Mouse (Mus musculus) hindlimb bud, embryonic 11.5 days (tissue): ENCODE data around the gene Gm11563.
"Not testable (repeated sequence)": the region's sequence is repeated elsewhere in the genome, so short reads cannot be mapped to it uniquely, and the experiment has no call there.

Source experiments
- DNase-seq: peaks from one replicate; pipeline ENCODE4 v3.0.0-alpha.2; 2012; ENCODE audit warnings: low read depth, low spot score; ENCODE audit errors: extremely low spot score

The Gm11563 gene

GRCm38 (mm10) chr11:99658467-99659010, at the start of gene Gm11563:
Gm11563 (minus strand) TSS chr11:99658960.
- DNase-seq, result not testable (repeated sequence)

GRCm38 (mm10) chr11:99690463-99690862, 31.7 kb upstream of the Gm11563 start, which contains the start of gene Gm14190:
Gm14190 (minus strand) TSS chr11:99690740.
- DNase-seq, result no peak

GRCm38 (mm10) chr11:99685235-99685634, 26.5 kb upstream of the Gm11563 start:
- not testable (repeated sequence) for DNase-seq

- no peak for DNase-seq
Measured at GRCm38 (mm10) chr11:99683481-99683880, 24.7 kb upstream of the Gm11563 start.

GRCm38 (mm10) chr11:99665860-99666259, 7.1 kb upstream of the Gm11563 start, which contains the start of gene Krtap4-6:
Krtap4-6 (minus strand) TSS chr11:99665960.
- DNase-seq, result no peak

- no peak for DNase-seq
Measured at GRCm38 (mm10) chr11:99662802-99663201, 4.0 kb upstream of the Gm11563 start.

GRCm38 (mm10) chr11:99659256-99659655, 496 bp upstream of the Gm11563 start:
- DNase-seq, result no peak

GRCm38 (mm10) chr11:99657051-99657450, 1.7 kb downstream of the Gm11563 start:
- no peak for DNase-seq

GRCm38 (mm10) chr11:99650136-99650535, 8.6 kb downstream of the Gm11563 start, which contains the start of gene Gm11555:
Gm11555 (minus strand) TSS chr11:99650236.
- no peak for DNase-seq

- no peak for DNase-seq
Measured at GRCm38 (mm10) chr11:99646444-99646843, 12.3 kb downstream of the Gm11563 start.

GRCm38 (mm10) chr11:99644351-99644750, 14.4 kb downstream of the Gm11563 start:
- no peak for DNase-seq

GRCm38 (mm10) chr11:99643635-99644139, 15.1 kb downstream of the Gm11563 start, which contains the start of gene Krtap4-7:
Krtap4-7 (minus strand) TSS chr11:99644089.
- not testable (repeated sequence) for DNase-seq

GRCm38 (mm10) chr11:99640926-99641325, 17.8 kb downstream of the Gm11563 start:
- no peak for DNase-seq

GRCm38 (mm10) chr11:99637086-99637485, 21.7 kb downstream of the Gm11563 start:
- DNase-seq, result no peak

GRCm38 (mm10) chr11:99634653-99635134, 24.1 kb downstream of the Gm11563 start, which contains the start of gene Krtap4-2:
Krtap4-2 (minus strand) TSS chr11:99635084.
- no peak for DNase-seq

- DNase-seq, result no peak
Measured at GRCm38 (mm10) chr11:99633293-99633692, 25.5 kb downstream of the Gm11563 start.

- DNase-seq, result no peak
Measured at GRCm38 (mm10) chr11:99630890-99631289, 27.9 kb downstream of the Gm11563 start.

GRCm38 (mm10) chr11:99628138-99628537, 30.6 kb downstream of the Gm11563 start, which contains the start of gene Krtap4-1:
Krtap4-1 (minus strand) TSS chr11:99628238.
- DNase-seq, result no peak

- no peak for DNase-seq
Measured at GRCm38 (mm10) chr11:99620335-99620734, 38.4 kb downstream of the Gm11563 start, which contains the start of gene Gm11562. Gm11562 (minus strand) TSS chr11:99620435.

- DNase-seq, result no peak
Measured at GRCm38 (mm10) chr11:99614796-99615363, 43.9 kb downstream of the Gm11563 start, which contains the start of gene Krtap2-4. Krtap2-4 (minus strand) TSS chr11:99614846.

- not testable (repeated sequence) for DNase-seq
Measured at GRCm38 (mm10) chr11:99610089-99610488, 48.7 kb downstream of the Gm11563 start, which contains the start of gene Gm11937. Gm11937 (minus strand) TSS chr11:99610189.

- DNase-seq, result no peak
Measured at GRCm38 (mm10) chr11:99609126-99609525, 49.6 kb downstream of the Gm11563 start.
